Mouse (Mus musculus): ENCODE measurements around the gene Reg1.
"Not testable (repeated sequence)": the region's sequence is repeated elsewhere in the genome, so short reads cannot be mapped to it uniquely, and the experiment has no call there.

Reg1 gene

DNA sequence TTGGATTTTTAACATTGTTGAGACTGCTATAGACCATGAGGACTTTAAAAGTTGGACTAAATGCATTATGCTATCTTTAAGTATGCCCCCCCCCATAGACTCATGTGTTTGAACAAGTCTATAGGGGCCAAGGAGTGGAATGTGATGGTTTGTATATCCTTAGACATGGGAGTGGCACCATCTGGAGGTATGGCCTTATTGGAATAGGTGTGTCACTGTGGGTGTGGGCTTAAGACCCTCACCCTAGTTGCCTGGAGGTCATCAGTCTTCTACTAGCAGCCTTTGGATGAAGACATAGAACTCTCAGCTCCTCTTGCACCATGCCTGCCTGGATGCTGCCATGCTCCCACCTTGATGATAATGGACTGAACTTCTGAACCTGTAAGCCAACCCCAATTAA is at the start of gene Reg1:
Reg1 (plus strand) TSS at position 301 of the 400 bp plus-strand sequence.
- in situ Hi-C loops (cut with MboI, MseI), result not testable (repeated sequence)

DNA sequence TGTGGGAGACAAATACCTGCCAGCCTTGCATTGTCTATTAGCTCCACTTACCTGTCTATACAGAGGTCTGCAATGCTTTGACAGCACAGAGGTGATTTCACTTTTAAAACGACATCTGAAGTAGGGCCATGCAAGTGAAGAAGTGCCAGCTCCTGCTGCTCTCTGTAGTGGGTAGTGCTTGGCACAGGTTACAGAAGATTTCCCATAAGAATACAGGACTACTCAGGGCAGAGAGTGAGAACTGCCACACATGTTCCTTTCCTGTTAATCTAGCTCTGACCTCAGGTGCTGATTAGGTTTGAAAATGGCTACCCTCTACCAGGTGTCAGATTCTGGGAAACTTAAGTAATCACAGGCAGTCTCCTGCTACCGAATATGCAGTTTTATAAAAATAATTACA is 43.7 kb upstream of the Reg1 start, which contains the start of gene Reg3d:
Reg3d (minus strand) TSS at position 101 of the 400 bp plus-strand sequence.
- in situ Hi-C loops (cut with MboI, MseI), result no loop called here

DNA sequence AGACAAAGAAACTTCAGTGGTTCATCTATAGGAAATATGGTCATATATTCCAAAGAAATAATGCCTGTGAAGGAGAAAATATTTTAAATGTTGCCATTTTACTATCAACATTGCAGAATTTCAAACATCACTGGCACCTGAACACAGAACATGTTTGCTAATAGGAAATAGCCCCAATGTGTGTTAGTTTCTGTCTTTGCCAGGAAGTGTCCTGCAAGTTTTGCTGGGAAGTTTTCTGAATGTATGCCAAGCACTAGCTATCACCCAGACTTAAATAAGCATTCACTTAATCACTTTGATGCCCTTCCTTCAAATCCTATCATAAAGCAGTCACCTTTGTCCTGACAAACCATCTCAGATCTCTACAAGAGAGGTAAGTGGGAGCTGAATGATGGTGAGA is 42.1 kb upstream of the Reg1 start, which contains the start of gene Reg3a:
Reg3a (plus strand) TSS at position 301 of the 400 bp plus-strand sequence.
- in situ Hi-C loops (cut with MboI, MseI), result no loop called here

DNA sequence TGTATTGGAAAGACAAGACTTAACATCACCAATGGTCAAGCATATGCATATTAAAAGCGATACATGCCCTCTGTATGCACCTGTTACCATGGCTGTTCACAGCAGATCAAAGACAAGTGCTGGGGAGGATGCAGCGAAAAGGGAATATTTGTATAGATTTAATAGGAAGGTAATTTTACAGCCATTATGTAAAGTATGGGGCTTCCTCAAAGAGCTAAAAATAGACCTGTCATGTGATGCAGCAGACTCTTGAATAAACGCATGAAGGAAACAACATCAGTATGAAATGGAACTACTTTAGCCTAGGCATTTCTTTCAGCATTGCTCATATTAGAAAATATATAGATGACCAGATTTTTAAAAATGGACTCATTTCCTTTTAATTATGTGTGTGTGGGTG is 36.9 kb upstream of the Reg1 start:
- in situ Hi-C loops (cut with MboI, MseI), result no loop called here

DNA sequence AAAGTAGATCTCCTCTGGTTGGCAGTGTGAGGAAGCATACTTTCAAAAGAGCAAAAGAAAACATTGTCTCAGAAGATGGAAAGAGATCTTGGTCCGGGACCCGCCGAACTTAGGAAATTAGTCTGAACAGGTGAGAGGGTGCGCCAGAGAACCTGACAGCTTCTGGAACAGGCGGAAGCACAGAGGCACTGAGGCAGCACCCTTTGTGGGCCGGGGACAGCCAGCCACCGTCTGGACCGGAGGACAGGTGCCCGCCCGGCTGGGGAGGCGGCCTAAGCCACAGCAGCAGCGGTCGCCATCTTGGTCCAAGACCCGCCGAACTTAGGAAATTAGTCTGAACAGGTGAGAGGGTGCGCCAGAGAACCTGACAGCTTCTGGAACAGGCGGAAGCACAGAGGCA is 27.2 kb upstream of the Reg1 start, which contains the start of gene Reg2:
Reg2 (plus strand) TSS at position 301 of the 400 bp plus-strand sequence.
- in situ Hi-C loops (cut with MboI, MseI), result not testable (repeated sequence)

DNA sequence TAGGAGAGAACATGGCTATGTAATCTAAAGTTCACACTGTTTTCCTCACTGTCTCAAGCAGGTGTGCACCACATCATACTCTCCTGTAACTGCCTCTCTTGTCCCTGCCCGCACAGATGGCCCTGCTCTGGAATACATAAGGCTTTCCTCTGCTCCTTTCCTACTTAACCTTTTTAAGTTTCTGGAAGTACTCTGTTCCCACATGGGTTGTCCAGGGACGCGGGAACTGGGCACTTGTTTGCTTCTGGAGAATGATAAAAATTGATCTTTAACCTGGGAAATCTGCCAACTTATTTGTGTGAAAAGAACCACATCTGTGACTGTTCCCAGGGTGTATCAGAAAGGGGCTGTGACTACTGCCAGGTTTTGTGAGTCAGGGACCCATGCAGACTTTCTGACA is 3.0 kb downstream of the Reg1 start:
- in situ Hi-C loops (cut with MboI, MseI), result no loop called here

DNA sequence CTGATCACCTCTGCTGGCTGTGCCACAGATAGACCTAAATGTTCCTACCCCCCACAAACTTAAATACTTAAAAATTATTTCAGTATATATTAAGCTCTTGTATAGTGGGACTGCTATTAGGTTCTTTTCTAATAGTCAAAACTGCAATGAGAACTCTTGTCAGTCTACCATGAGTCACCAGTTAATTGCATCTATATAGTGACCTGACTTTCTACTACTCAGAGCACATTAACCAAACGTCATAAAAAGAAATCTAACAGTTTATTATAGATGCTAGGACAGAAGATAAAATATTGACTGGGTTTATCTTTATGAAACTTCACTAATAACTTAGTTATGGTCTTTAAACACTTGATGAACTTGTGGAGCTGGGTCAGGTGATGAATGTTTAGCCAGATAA is 24.7 kb downstream of the Reg1 start:
- in situ Hi-C loops (cut with MboI, MseI), result no loop called here

DNA sequence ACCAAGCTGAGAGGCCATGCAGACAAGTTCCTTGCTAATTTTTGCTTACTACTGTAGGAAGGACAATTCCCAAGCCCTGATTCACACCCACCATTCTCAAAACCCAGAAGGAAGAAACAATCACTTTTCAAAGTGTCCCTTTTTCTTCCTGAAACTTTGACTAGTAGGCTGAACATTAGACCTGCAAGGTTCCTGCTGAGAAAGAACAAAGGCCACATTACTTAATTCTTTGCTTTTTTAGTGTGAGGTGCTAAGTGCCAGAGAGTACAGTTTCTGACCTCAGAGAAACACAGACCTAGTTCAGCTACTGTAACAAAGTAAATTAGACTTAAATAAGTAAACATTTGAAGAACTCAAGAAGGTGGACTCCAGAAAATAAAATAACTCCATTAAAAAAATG is 25.9 kb downstream of the Reg1 start:
- in situ Hi-C loops (cut with MboI, MseI), result no loop called here

DNA sequence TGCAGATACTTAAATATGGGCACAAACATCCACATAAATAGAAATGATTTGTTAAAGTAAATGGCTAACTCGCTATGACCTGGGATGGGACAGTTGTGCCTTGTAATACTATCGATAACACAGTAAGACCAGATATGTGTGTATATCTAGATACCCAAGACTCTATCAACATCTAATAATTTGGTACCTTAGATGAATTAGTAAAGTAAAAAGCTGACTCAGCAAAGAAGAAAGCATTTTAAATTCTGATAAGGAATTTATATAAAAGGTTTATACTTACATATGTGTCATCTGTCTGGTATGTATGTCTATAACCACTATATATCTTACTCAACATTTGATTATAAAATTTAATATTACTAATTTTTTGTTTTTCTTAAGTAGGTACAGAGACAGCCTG is 30.3 kb downstream of the Reg1 start:
- in situ Hi-C loops (cut with MboI, MseI), result no loop called here

DNA sequence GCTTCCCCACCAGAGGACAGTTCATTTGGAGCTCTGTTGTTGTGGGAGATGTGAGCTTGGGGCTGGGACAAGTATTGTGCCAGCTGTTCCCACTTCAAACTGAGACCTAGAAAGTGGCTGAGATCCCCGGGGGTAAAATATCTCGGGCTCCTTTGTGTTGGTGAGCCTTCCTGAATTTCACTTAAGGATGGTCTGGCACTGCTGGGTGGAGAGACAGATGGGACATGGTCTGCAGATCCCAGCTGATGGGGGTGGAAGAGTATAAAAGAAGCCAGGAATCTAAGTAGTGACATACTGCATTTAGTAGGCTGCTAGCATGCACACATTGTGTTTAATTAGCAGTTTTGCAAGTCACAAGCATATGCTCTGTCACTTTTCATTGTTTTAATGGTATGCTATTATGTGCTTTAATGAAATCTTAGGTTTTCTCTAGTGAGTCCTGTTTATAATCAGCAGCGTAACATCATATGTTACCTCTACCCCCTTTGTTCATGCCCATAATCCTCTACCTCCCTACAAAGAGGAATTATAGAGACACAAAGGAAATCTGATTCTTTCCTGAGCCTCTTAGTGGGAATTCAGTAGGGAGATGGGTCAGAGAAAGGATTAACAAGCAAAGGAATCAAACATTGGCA is 37.8 kb downstream of the Reg1 start:
- in situ Hi-C loops (cut with MboI, MseI), result no loop called here

DNA sequence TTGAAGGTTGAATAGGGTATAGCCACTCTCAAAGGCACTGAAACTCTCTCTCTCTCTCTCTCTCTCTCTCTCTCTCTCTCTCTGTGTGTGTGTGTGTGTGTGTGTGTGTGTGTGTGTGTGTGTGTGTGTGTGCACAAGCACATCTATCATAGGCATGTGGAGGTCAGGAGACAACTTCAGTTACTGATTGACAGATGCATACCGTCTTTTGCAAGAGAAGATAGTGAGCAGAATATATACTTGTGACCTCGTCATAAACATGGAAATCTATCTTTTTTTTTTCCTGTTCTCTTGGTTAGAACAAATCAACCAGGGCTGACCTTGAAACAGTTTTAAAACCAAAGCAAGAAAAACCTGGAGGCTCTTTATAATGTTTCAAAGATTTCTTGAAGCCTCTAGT is 39.8 kb downstream of the Reg1 start:
- in situ Hi-C loops (cut with MboI, MseI), result no loop called here

DNA sequence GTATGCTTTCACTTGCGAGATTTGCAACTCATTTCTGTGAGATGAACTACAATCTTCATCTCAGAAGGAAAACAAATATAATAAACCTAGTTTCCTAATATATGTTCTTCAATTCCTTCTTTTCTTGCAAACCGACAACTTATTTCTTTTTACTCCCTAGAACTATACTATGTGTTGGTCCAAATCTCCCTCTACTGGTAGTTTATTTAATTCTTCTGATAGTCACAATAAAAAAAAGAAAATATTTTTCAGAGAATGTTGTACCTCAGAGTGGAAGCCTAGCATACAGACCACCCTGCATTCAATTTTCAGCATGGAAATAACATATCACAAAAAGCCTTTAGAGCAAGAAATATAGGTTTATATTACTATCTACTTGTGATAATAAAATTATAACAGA is 40.8 kb downstream of the Reg1 start:
- in situ Hi-C loops (cut with MboI, MseI), result no loop called here

DNA sequence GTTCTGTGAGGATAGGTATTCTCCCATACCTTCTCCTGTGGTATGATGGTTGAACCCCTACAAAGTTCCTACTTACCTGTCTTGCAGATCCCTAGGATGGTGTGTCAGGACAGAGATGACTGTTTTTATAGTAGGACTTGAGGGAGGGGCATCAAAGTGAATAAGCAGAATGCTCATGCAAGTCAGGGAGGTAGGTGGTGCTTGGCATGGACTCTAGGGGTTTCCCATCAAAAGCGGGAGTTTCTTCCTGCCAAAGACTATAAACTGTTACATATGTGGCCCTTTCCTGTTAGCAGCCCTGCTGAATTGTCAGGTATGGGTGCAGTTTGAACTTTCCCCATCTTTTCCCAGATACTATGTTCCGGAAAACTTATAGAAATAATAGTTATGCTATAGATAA is 46.3 kb downstream of the Reg1 start, which contains the start of gene Reg3g:
Reg3g (minus strand) TSS at position 101 of the 400 bp plus-strand sequence.
- in situ Hi-C loops (cut with MboI, MseI), result no loop called here

DNA sequence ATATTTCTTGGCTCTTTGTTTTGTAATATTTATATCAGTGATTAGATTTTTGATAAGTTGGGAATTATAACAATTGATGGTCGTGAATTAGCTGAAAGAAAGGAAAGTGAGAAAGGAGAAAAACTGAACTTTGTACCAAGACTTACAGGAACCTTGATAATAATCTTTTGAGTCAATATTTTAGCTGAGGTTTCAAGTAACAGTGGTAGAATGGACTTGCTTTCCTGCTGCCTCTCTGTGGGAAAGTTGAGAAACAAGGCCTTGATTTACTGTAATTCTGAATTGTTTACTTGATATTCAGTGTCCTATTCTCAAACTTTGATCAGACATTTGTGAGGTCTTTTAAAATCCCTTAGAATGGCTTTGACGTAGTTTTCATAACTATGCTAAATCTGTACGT is 46.8 kb downstream of the Reg1 start:
- in situ Hi-C loops (cut with MboI, MseI), result no loop called here
